Mouse (Mus musculus): ENCODE results near the gene Fam69b. TPM values are rescaled to one million over a fixed set of nuclear protein-coding genes. Genes with fewer than 3 reads are reported as not detected.

The Fam69b gene
- total RNA-seq, 2 experiments from 2014 or later = 9.1 to 17.1 TPM

DNA sequence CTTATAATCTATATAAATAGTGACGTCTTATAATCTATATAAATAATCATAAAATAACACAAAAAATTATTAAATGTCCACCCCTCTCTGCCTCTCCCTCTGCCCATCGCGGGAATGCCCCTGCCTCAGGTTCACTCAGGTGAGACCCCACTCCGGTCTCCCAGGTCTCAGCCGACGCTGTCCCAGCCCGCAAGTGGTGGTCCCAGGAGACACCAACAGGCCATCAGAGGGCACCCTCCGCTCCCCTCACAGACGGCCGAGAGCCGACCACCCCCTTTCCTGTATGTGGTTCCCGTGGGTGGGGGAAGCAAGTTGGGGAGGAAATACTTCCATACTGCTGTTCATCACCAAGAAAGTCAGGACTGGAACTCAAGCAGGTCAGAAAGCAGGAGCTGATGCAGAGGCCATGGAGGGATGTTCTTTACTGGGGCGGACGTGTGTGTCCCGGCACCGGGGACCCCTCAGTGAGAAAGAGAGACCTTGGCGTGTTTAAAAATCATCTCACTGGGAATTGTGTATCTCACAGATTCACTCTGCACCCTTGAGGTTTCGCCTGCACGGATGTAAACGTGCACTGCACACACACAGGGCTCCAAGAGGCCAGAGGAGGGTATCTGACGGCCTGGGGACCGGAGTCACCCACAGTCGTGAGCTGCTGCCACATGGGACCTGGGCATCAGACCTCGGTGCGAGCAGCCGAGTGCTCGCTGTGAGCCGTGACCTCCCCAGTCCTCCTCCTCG is 33.7 kb downstream of the Fam69b start:
- no peak for DNase-seq

DNA sequence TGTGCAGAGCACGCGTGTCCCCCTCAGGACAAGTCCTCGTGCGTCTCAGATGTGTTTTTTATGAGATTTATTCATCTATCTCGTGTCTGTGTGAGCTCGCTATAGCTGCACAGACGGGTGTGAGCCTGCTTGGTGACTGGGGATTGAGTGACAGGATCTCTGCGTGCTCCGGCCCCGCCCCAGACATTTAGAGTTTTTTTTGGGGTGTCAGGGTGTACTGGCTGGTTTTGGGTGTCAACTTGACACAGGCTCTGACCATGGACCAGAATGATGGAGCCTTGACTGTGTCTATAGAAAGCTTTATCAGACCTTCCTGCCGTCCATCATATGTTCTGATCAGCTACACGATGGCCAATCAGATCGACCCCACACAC is 34.2 kb downstream of the Fam69b start:
- no peak for DNase-seq

DNA sequence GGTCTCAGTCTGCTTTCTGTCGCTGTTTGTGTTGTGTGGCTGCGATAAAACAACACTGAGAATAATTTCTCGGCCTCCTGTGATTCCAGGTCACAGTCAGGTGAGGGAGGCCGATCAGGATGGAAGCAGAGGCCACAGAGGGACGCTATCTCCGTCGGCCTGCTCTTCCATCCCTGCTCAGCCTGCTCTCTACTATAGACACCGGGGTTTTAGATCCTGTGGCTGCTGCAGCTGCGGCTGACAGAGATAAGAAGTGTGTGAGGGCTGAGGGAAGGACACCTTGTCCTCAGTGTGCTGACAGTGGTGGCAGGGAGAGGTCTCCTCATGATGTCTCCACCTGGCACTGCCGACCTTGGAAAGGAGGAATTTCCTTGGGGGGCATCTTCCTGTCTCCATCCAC is 34.9 kb downstream of the Fam69b start:
- no peak for DNase-seq

DNA sequence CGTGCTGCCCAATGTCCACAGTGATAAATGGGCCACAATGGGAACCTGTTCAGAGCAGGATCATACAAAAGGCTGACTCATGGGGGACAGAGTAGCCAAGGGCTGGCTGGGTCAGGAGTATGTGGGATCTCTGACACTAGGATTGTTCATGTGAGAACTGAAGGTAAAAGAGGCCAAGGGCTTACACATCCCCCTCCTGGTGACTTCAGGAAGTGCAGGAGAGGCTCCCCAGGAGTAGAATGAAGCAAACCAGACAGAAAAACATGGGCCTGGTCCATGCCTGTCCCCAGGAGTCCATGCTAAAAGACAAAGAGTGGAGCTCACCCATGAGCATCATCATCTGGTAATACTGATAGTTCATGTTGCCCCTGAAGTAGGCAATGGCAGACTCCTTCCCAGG is 35.3 kb downstream of the Fam69b start:
- DNase-seq = peak; percentile 73

DNA sequence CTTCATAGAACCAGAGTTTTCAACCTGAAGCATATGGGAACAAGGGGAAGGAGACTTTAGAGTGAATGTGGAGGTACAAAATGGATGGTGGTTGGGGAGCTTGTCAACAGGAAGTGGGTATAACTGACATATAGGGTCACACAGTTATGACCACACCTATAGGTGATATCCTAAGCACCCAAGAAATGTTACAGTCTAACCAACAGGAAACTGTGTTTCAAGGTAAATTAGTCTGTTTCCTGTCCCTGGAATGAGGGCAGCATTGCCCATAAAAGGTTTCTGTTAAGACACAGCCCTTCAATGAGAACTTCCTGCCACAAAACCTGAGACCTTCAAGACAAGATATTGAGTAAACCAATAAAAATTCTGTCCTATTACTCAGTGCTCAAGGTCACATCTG is 40.5 kb downstream of the Fam69b start:
- no peak for DNase-seq

DNA sequence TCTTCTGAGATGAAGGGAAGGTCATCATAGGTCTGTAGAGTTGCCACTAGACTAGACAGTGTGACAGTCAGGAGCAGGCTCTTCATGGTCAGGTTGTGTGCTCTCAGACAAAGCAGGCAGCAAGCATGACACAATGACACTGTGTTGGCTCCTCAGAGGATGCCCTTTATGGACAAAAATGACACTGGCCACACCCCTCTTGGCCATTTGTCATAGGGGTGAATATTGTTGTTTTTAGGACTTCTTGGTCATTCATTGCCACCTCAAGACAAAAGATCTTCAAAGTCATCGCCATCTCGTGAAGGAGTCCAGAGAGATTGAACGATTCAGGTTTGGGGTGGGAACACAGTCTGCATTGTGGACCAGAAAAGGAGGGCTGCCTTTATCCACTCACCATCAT is 42.9 kb downstream of the Fam69b start, which contains the start of gene Lcn4:
Gene Lcn4 (minus strand): TSS at position 101 of the 400 bp plus-strand sequence.
- DNase-seq = no peak

Small RNAs within 50 kb of the gene (microRNA-seq; reads per million reads assigned to microRNA genes)
- gene Mir126a = 3.7 reads per million
- not detected for gene Mir126b

Other genes starting within 250 kb of the Fam69b start
- gene Snapc4, start 247.8 kb upstream of the Fam69b start, total RNA-seq (2021) = 10 to 100 TPM; 19.6 to 33.0 TPM
- gene Entr1, start 239.1 kb upstream of the Fam69b start, total RNA-seq (2021) = 10 to 100 TPM; 76.5 to 78.7 TPM
- 100 to 1,000 TPM; 125 to 129 TPM for gene Pmpca, start 239.1 kb upstream of the Fam69b start, total RNA-seq (2021)
- 10 to 100 TPM; 17.0 to 22.5 TPM for gene Inpp5e, start 219.3 kb upstream of the Fam69b start, total RNA-seq (2021)
- gene Sec16a, start 183.2 kb upstream of the Fam69b start, total RNA-seq (2021) = 10 to 100 TPM; 47.6 to 48.4 TPM
- 10 to 100 TPM; 27.1 to 36.4 TPM for gene Notch1, start 111.8 kb upstream of the Fam69b start, total RNA-seq (2021)
- gene Egfl7, start 48.4 kb upstream of the Fam69b start, total RNA-seq (2021) = 100 to 1,000 TPM; 210 to 304 TPM
- gene Gm20532, start 41.8 kb upstream of the Fam69b start, total RNA-seq (2021) = not detected
- gene Agpat2, start 24.0 kb upstream of the Fam69b start, total RNA-seq (2021) = 100 to 1,000 TPM; 333 to 433 TPM
- gene Lcn4, start 42.8 kb downstream of the Fam69b start, total RNA-seq (2021) = not detected
- not detected for gene Abo, start 236.5 kb downstream of the Fam69b start, total RNA-seq (2021)

Measured in adrenal gland, postnatal 10 days (tissue).